Mouse (Mus musculus): ENCODE measurements at regions not wholly inside any gene's neighbourhood (a gene's known extent, or its start where the extent isn't known, plus 50 kb on each side); places are given as distances from the start of the nearest gene placed in this dataset.
A peak's percentile ranks its signal among the peaks of the same experiment; 100 is the strongest.

DNA sequence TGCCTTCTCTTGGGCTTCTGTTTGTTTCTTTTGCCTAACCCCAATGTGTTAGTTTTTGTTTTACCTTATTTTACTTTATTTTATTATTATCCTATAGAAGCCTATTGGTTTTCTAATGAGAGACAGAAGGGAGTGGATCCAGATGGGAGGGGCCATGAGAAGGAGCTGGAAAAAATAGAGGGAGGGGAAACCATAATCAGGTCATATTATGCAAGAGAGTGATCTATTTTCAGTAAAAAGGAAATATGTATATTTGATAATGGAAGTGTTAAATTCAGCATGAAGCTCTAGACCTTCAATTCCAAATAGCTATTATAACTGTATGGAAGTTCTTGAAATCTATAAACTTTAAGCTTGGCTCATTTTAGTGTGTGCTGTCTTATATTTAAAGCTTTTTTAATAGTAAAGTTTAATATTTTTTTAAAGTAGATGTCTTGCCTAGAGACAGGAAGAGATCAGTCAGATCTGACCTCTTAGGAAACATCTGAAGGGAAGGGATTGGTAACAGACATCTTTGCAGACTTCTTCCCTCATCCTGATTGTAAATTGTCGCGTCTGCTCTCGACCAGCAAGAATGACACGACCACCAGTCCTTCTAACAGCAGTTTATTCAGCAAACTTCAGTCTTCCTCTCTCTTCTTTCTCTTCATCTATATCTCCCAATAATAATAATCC is 87.8 kb upstream of the Supt20 start:
- no peak for DNase-seq

GRCm38 (mm10) chr3:54611431-54611990 is 81.1 kb upstream of the Supt20 start:
- DNase-seq: no peak

DNA sequence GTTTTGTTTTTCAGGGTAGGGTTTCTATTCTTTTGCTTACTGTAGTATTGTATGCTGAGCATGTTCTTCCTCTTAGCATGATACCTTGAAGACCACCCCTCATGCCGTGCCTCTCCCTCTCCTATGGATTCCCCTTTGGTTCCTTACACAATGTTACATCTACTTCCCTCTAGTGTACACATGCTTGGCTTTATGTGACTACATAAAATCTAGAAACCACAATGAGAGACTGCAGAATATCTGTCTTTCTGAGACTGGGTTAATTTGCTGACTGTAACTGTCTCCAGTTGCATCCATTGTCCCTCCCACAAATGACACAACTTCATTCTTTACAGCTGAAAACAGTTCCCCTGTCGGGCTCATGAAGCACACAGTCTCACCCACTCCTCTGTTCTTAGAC is 78.8 kb upstream of the Supt20 start:
- no peak for DNase-seq

DNA sequence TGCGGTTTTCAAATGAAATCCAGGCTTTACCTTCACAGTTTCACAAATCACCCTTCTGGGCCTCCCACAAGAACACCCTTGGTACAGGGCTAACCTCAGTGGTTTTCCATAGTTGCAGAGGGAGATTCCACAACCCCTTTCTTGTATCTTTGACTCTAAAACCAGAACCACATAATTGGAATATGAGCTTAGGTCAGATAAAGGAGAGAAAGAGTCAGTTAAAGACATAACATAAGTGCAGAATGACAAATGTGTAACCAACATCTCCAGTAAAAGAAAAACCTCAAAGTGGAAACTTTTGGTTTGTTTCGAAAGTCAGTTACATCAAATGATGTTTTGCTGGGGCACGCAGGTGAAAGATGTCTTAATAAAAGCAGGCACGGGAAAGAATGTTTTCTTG is 75.3 kb upstream of the Supt20 start:
- no peak for DNase-seq

GRCm38 (mm10) chr3:54618286-54618685 is 74.3 kb upstream of the Supt20 start:
- DNase-seq: no peak

GRCm38 (mm10) chr3:54630254-54630653 is 62.4 kb upstream of the Supt20 start:
- DNase-seq: peak; percentile 6 to 24

- no peak for DNase-seq
Measured at GRCm38 (mm10) chr3:54632731-54633130, 59.9 kb upstream of the Supt20 start.

GRCm38 (mm10) chr3:54633446-54633845 is 59.2 kb upstream of the Supt20 start:
- DNase-seq: no peak

- DNase-seq: no peak
Measured at GRCm38 (mm10) chr3:54634456-54634855, 58.2 kb upstream of the Supt20 start.
